Mouse (Mus musculus) embryonic facial prominence, embryonic 12.5 days (tissue): Measurements from ENCODE around the gene Srgap1. TPM values are rescaled to one million over a fixed set of nuclear protein-coding genes. Genes with fewer than 3 reads are reported as not detected.

Experiments
- ATAC-seq: fragments of 200-750 bp; cut with Nextera tagmentation; 2 replicates; pipeline ENCODE4 v1.8.0; 2017; ENCODE audit not compliant: insufficient number of reproducible peaks, insufficient read depth, low FRiP score, low TSS enrichment
- H3K27ac ChIP-seq: fragments of 300-500 bp; sonication (generic); 2 replicates; pipeline ENCODE4 v1.5.1; 2016; ENCODE audit warnings: mild to moderate bottlenecking
- H3K27me3 ChIP-seq: fragments of 300-500 bp; sonication (generic); 2 replicates; pipeline ENCODE4 v1.6.1; 2016; ENCODE audit warnings: mild to moderate bottlenecking, moderate library complexity
- H3K36me3 ChIP-seq: fragments of 300-500 bp; sonication (generic); 2 replicates; pipeline ENCODE4 v1.6.1; 2016; ENCODE audit warnings: mild to moderate bottlenecking
- H3K4me1 ChIP-seq: fragments of 300-500 bp; sonication (generic); 2 replicates; pipeline ENCODE4 v1.6.1; 2016
- H3K4me2 ChIP-seq: fragments of 300-500 bp; sonication (generic); replicated peaks from 2 replicates; pipeline ENCODE4 v1.6.1; 2016; ENCODE audit warnings: mild to moderate bottlenecking, moderate library complexity
- H3K4me3 ChIP-seq: fragments of 300-500 bp; sonication (generic); 2 replicates; pipeline ENCODE4 v1.5.1; 2016; ENCODE audit warnings: mild to moderate bottlenecking
- H3K9ac ChIP-seq: fragments of 300-500 bp; sonication (generic); 2 replicates; pipeline ENCODE4 v1.6.1; 2016; ENCODE audit warnings: mild to moderate bottlenecking, moderate library complexity
- H3K9me3 ChIP-seq: fragments of 300-500 bp; sonication (generic); 2 replicates; pipeline ENCODE4 v1.6.1; 2016; ENCODE audit warnings: mild to moderate bottlenecking, moderate library complexity
- WGBS: fragments of 180-500 bp; shearing (Covaris S2); methylation state at CpG from one replicate; pipeline ENCODE4 v1.1.7; 2016; 5-methylcytosine and 5-hydroxymethylcytosine counted together
- polyA plus RNA-seq: library from polyadenylated mRNA; unstranded; fragments of >200 nt; fragmentation: Nextera tagmentation; extraction: Ambion mirVana; gene quantifications from 2 replicates; pipeline ENCODE4 v1.2.1, GENCODE M21; 2016

Gene Srgap1
- polyA plus RNA-seq, 1 experiment from 2014 or later, result 19.6 TPM

GRCm38 (mm10) chr10:121817983-121818382, 229.1 kb downstream of the Srgap1 start:
- peaks cover 17% of the 10 kb centered on the region for H3K36me3 ChIP-seq
- H3K27me3 ChIP-seq, result no peaks in the 10 kb centered on the region
- H3K9me3 ChIP-seq, result no peaks in the 10 kb centered on the region
- H3K4me1 ChIP-seq, result no peaks in the 10 kb centered on the region
- no peak overlapping the region for H3K27ac ChIP-seq
- no peak overlapping the region for H3K9ac ChIP-seq
- 64% methylated on average over 7 of the region's 7 CpGs for WGBS
- H3K4me2 ChIP-seq, result no peak overlapping the region
- no peak for ATAC-seq
- H3K4me3 ChIP-seq, result no peak overlapping the region

GRCm38 (mm10) chr10:121807771-121808170, 239.3 kb downstream of the Srgap1 start:
- H3K4me2 ChIP-seq, result no peak overlapping the region
- no peak overlapping the region for H3K27ac ChIP-seq
- WGBS, result 91% methylated on average over 11 of the region's 11 CpGs
- H3K4me1 ChIP-seq, result no peaks in the 10 kb centered on the region
- no peaks in the 10 kb centered on the region for H3K9me3 ChIP-seq
- H3K36me3 ChIP-seq, result peaks cover 5% of the 10 kb centered on the region
- no peak overlapping the region for H3K4me3 ChIP-seq
- H3K27me3 ChIP-seq, result no peaks in the 10 kb centered on the region
- ATAC-seq, result no peak
- H3K9ac ChIP-seq, result no peak overlapping the region

- Histone ChIP-seq H3K4me2 (no peak overlapping the region), H3K27me3 (no peaks in the 10 kb centered on the region), H3K9ac (no peak overlapping the region), H3K9me3 (no peaks in the 10 kb centered on the region), H3K4me3 (no peak overlapping the region), H3K4me1 (no peaks in the 10 kb centered on the region), H3K36me3 (peaks cover 5% of the 10 kb centered on the region), H3K27ac (no peak overlapping the region)
- WGBS, result 78% methylated on average over 11 of the region's 11 CpGs
- ATAC-seq, result no peak
Observed at GRCm38 (mm10) chr10:121806806-121807205, 240.3 kb downstream of the Srgap1 start.

GRCm38 (mm10) chr10:121805933-121806341, 241.2 kb downstream of the Srgap1 start:
- H3K9me3 ChIP-seq, result no peaks in the 10 kb centered on the region
- 69% methylated on average over 11 of the region's 11 CpGs for WGBS
- no peak overlapping the region for H3K4me3 ChIP-seq
- no peaks in the 10 kb centered on the region for H3K4me1 ChIP-seq
- H3K4me2 ChIP-seq, result no peak overlapping the region
- H3K9ac ChIP-seq, result no peak overlapping the region
- H3K27ac ChIP-seq, result no peak overlapping the region
- no peaks in the 10 kb centered on the region for H3K27me3 ChIP-seq
- ATAC-seq, result no peak
- peaks cover 9% of the 10 kb centered on the region for H3K36me3 ChIP-seq

GRCm38 (mm10) chr10:121804551-121804950, 242.6 kb downstream of the Srgap1 start:
- H3K4me3 ChIP-seq, result no peak overlapping the region
- no peak overlapping the region for H3K9ac ChIP-seq
- ATAC-seq, result no peak
- no peaks in the 10 kb centered on the region for H3K27me3 ChIP-seq
- H3K9me3 ChIP-seq, result no peaks in the 10 kb centered on the region
- WGBS, result 96% methylated on average over 13 of the region's 13 CpGs
- no peak overlapping the region for H3K4me2 ChIP-seq
- H3K27ac ChIP-seq, result no peak overlapping the region
- H3K4me1 ChIP-seq, result no peaks in the 10 kb centered on the region
- H3K36me3 ChIP-seq, result peaks cover 14% of the 10 kb centered on the region

- no peak overlapping the region for H3K4me2 ChIP-seq
- H3K9me3 ChIP-seq, result no peaks in the 10 kb centered on the region
- H3K4me1 ChIP-seq, result 0 out of 2 replicates have a peak, but pooled peaks cover 6% of the 10 kb centered on the region
- WGBS, result 92% methylated on average over 13 of the region's 13 CpGs
- H3K36me3 ChIP-seq, result peaks cover 22% of the 10 kb centered on the region
- ATAC-seq, result no peak
- H3K27ac ChIP-seq, result no peak overlapping the region
- no peaks in the 10 kb centered on the region for H3K27me3 ChIP-seq
- H3K9ac ChIP-seq, result no peak overlapping the region
- H3K4me3 ChIP-seq, result no peak overlapping the region
Observed at GRCm38 (mm10) chr10:121800041-121800440, 247.1 kb downstream of the Srgap1 start.

- no peak overlapping the region for H3K4me2 ChIP-seq
- H3K9ac ChIP-seq, result no peak overlapping the region
Observed at GRCm38 (mm10) chr10:121796027-121796802, 250.9 kb downstream of the Srgap1 start.

GRCm38 (mm10) chr10:121794486-121794885, 252.6 kb downstream of the Srgap1 start:
- Histone ChIP-seq H3K27ac (no peak overlapping the region), H3K4me3 (no peak overlapping the region), H3K4me1 (0 out of 2 replicates have a peak, but pooled peaks cover 6% of the 10 kb centered on the region), H3K9ac (no peak overlapping the region), H3K4me2 (no peak overlapping the region), H3K9me3 (no peaks in the 10 kb centered on the region), H3K36me3 (peaks cover 18% of the 10 kb centered on the region; the same call in 1 of the 2 replicates), H3K27me3 (no peaks in the 10 kb centered on the region)
- ATAC-seq, result no peak
- 91% methylated on average over 12 of the region's 12 CpGs for WGBS

More at GRCm38 (mm10) chr10:121796027-121796802, 250.9 kb downstream of the Srgap1 start:
- Histone ChIP-seq H3K27ac (no peak overlapping the region), H3K4me3 (no peak overlapping the region), H3K36me3 (peaks cover 25% of the 10 kb centered on the region), H3K4me1 (0 out of 2 replicates have a peak, but pooled peaks cover 6% of the 10 kb centered on the region), H3K27me3 (no peaks in the 10 kb centered on the region), H3K9me3 (no peaks in the 10 kb centered on the region)
- WGBS, result 73% methylated on average over 8 of the region's 8 CpGs
- no peak for ATAC-seq

GRCm38 (mm10) chr10:121792661-121793060, 254.5 kb downstream of the Srgap1 start:
- Histone ChIP-seq H3K9ac (no peak overlapping the region), H3K9me3 (no peaks in the 10 kb centered on the region), H3K4me3 (no peak overlapping the region), H3K4me1 (0 out of 2 replicates have a peak, but pooled peaks cover 6% of the 10 kb centered on the region), H3K4me2 (no peak overlapping the region), H3K27ac (no peak overlapping the region), H3K36me3 (peaks cover 14% of the 10 kb centered on the region; the same call in 1 of the 2 replicates), H3K27me3 (no peaks in the 10 kb centered on the region)
- WGBS, result 91% methylated on average over 17 of the region's 17 CpGs
- no peak for ATAC-seq

- Histone ChIP-seq H3K4me2 (no peak overlapping the region), H3K27ac (no peak overlapping the region), H3K4me1 (no peaks in the 10 kb centered on the region), H3K36me3 (peaks cover 18% of the 10 kb centered on the region), H3K27me3 (no peaks in the 10 kb centered on the region), H3K9me3 (no peaks in the 10 kb centered on the region), H3K9ac (no peak overlapping the region), H3K4me3 (no peak overlapping the region)
- 60% methylated on average over 6 of the region's 6 CpGs for WGBS
- no peak for ATAC-seq
Observed at GRCm38 (mm10) chr10:121790078-121790477, 257.0 kb downstream of the Srgap1 start.

GRCm38 (mm10) chr10:121788536-121788935, 258.6 kb downstream of the Srgap1 start:
- 84% methylated on average over 3 of the region's 3 CpGs for WGBS
- no peaks in the 10 kb centered on the region for H3K27me3 ChIP-seq
- H3K36me3 ChIP-seq, result peaks cover 29% of the 10 kb centered on the region
- H3K4me2 ChIP-seq, result no peak overlapping the region
- no peak overlapping the region for H3K27ac ChIP-seq
- H3K4me3 ChIP-seq, result no peak overlapping the region
- no peak overlapping the region for H3K9ac ChIP-seq
- H3K4me1 ChIP-seq, result no peaks in the 10 kb centered on the region
- ATAC-seq, result no peak
- peaks cover 3% of the 10 kb centered on the region; the same call in 1 of the 2 replicates for H3K9me3 ChIP-seq

- ATAC-seq, result no peak
- Histone ChIP-seq H3K4me2 (no peak overlapping the region; the same call in 1 of the 2 replicates), H3K9ac (no peak overlapping the region), H3K4me3 (no peak overlapping the region), H3K9me3 (peaks cover 4% of the 10 kb centered on the region; the same call in 1 of the 2 replicates), H3K27me3 (no peaks in the 10 kb centered on the region), H3K36me3 (peaks cover 33% of the 10 kb centered on the region), H3K4me1 (no peaks in the 10 kb centered on the region), H3K27ac (no peak overlapping the region)
- 54% methylated on average over 14 of the region's 14 CpGs for WGBS
Observed at GRCm38 (mm10) chr10:121781159-121781558, 266.0 kb downstream of the Srgap1 start.
